Mouse (Mus musculus) embryo, embryonic 10 days (tissue): ENCODE measurements around the gene Lcn9.
A peak's percentile ranks its signal among the peaks of the same experiment; 100 is the strongest.

Source experiments
- DNase-seq: peaks from one replicate; pipeline ENCODE4 v3.0.0-alpha.2; 2015; ENCODE audit warnings: low spot score

Lcn9 gene

GRCm38 (mm10) chr2:25847226-25847625 is 24.3 kb downstream of the Lcn9 start, which contains the start of gene Sohlh1:
Gene Sohlh1 (minus strand): TSS chr2:25847248.
- no peak for DNase-seq

GRCm38 (mm10) chr2:25850330-25850729 is 27.4 kb downstream of the Lcn9 start:
- DNase-seq = peak; percentile 29

- DNase-seq = no peak
These were observed 29.7 kb downstream of the Lcn9 start for GRCm38 (mm10) chr2:25852626-25853025.

GRCm38 (mm10) chr2:25853998-25854397 is 31.0 kb downstream of the Lcn9 start:
- DNase-seq = no peak

- DNase-seq = no peak
These were observed 36.9 kb downstream of the Lcn9 start for GRCm38 (mm10) chr2:25859891-25860290.

- no peak for DNase-seq
These were observed 39.1 kb downstream of the Lcn9 start for GRCm38 (mm10) chr2:25862038-25862437.

GRCm38 (mm10) chr2:25862696-25863270 is 39.8 kb downstream of the Lcn9 start:
- no peak for DNase-seq

- peak; percentile 71 for DNase-seq
These were observed 40.6 kb downstream of the Lcn9 start, which contains the start of gene Kcnt1 for GRCm38 (mm10) chr2:25863337-25864131. Gene Kcnt1 (plus strand): TSS chr2:25863734.

GRCm38 (mm10) chr2:25864230-25864629 is 41.3 kb downstream of the Lcn9 start:
- DNase-seq = peak; percentile 18

- DNase-seq = peak; percentile 9
These were observed 42.5 kb downstream of the Lcn9 start for GRCm38 (mm10) chr2:25865412-25865811.

GRCm38 (mm10) chr2:25866656-25867055 is 43.7 kb downstream of the Lcn9 start:
- no peak for DNase-seq
